Mouse (Mus musculus) c-Kit-positive CD71-positive TER-119-positive erythroid progenitor cells, embryonic 14.5 days (primary cell): Measurements from ENCODE around the gene Cdhr1.
"Not testable (repeated sequence)": the region's sequence is repeated elsewhere in the genome, so short reads cannot be mapped to it uniquely, and the experiment has no call there.

Experiments
- DNase-seq: peaks from one replicate; pipeline ENCODE4 v3.0.0-alpha.2; 2013; ENCODE audit warnings: low spot score

Cdhr1 gene

GRCm38 (mm10) chr14:37097956-37098530 is at the start of gene Cdhr1:
Cdhr1 (minus strand) TSS chr14:37098347.
- no peak for DNase-seq

DNA sequence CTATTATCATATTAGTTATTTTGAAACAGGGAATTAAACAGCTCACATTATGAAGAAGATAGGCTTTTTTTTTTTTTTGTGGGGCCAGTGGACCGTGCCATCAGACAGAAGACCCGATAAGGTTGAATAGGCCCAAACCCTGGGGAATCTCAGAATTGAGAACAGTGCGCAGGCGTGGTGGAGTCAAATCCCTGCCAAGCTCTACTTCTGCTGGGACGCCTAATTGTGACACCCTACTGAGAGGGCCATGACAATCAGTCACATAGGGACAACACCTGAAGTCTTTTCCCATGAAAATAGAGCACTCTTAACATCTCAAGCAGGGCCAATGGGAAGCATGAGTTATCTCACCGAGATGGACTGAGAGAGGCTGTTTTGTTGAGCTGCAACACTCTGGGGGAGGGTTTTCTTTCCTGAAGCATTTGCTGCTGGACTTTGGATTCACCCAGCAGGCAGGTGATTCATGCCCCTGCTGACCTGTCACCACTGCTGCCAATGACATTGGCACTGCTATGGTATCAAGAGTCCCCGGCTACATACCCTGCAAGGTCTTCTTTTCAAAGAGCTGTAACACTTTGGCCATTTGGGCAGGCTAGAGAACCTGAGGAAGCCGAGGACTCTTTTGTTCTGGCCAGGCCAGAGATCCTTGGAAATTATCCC is 41.0 kb upstream of the Cdhr1 start:
- no peak for DNase-seq

DNA sequence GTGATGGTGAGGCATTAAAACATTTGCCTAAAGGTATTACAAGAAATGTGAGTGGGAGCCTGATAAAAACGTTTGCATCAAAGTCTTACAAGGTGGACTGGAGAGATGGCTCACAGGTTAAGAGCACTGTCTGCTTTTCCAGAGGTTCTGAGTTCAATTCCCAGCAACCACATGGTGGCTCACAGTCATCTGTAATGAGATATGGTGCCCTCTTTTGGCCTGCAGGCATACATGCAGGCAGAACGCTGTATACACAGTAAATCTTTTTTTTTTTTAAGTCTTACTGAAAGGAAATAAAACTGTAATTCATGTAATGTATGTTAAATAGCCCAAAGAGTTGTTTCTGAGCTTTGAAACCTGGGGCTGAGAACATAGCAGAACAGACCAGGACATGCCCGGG is 39.4 kb upstream of the Cdhr1 start:
- not testable (repeated sequence) for DNase-seq

GRCm38 (mm10) chr14:37136110-37136509 is 38.0 kb upstream of the Cdhr1 start:
- DNase-seq = no peak

GRCm38 (mm10) chr14:37135671-37136070 is 37.5 kb upstream of the Cdhr1 start:
- DNase-seq = no peak

- peak; percentile 97 for DNase-seq
Measured at GRCm38 (mm10) chr14:37135127-37135593, 37.0 kb upstream of the Cdhr1 start, which contains the start of gene Ghitm. Ghitm (minus strand) TSS chr14:37135272.

GRCm38 (mm10) chr14:37134304-37135126 is 36.4 kb upstream of the Cdhr1 start:
- peak; percentile 41 for DNase-seq

DNA sequence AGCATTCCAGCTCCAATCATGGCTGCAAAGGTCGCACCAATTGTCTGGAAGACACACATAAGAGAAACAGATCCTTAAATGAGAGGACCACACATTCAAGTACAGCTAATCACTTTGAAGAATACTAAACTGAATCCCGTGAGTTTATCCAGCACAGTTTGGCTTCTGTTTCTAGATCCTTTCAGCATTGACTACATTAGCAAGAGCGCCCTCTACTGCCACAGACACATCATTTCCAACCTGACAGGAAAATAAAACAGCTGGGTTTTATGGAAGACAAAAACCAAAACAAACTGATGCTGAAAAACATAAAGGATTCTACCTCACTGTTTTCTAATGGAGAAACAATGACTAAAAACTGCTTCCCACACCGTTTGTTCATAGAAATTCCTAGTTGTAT is 29.5 kb upstream of the Cdhr1 start:
- DNase-seq = peak; percentile 38

DNA sequence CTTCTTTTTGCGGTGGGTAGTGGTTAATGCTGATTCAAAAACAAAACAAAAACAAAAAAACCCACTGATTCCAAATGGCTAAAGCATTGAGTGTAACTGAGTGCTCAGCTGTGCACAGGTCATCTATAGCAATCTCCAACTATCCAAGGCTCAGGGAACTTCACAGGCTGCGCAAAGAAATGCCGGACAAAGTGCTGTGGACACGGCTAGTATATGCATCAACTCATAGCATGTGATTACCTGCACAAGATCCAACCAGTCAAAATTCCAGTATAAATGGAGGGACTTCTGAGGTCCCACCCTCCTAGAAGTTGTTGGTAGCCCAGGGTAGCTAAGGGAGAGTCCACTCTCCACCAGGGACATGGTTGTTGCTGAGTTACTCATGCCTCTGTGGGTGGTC is 21.1 kb upstream of the Cdhr1 start:
- DNase-seq = no peak

DNA sequence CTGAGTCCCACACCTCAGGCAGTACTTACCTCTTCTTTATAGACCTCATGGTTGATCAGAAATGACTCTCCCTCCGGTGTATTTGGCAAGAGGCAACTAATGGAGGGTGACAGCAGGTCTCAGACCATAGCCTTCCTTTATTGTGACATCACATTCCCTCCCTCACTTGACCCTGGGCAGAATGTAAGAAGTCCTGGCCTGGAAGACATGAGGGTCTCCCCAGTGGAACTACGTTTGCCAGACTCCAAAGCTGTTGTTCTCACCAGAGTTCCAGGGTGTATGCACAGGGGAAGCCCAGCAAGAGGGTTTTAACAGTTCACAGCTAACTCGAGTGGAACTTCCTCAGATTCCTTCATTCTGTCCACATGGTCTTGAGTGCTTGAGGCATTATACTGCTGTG is 15.8 kb upstream of the Cdhr1 start, which contains the start of gene 2610528A11Rik:
2610528A11Rik (minus strand) TSS at position 101 of the 400 bp plus-strand sequence.
- DNase-seq = no peak

DNA sequence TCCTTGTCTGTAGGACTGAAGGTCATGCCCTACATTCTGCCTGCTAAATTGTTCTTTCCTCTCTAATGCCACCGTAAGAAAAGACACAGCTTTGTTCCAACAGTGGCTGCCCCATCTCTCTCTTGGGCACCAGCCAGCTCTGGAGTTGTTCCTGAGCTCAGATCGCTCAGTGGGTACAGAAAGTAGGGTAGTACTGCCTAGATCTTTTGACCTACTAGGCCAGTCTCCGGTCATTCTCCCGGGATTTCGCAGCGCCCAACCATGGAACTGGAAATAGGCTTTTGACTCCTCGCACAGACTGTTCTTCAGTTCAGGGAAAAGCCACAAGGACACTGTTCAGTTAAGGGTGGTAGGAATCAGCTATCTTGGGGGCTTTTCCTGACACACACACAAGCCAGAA is 14.8 kb upstream of the Cdhr1 start:
- no peak for DNase-seq

DNA sequence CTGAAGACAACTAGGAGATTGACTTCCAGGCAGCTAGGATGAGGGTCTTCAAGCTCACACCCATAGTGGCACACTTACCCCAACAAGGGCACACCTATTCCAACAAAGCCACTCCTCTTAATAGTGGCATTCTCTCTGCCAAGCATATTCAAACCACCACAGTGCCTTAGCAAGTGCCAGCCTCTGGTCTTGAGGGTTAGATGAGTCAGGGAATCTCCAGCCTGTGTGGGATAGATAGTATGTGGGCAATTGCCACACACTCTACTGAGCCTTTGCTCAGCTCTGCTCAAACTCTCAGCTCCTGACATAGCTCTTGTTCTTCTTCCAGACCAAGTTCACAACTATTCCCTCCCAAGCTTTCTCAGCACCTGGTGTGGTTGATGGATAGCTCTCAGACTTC is 13.2 kb upstream of the Cdhr1 start:
- no peak for DNase-seq

- DNase-seq = no peak
Measured at GRCm38 (mm10) chr14:37110456-37110855, 12.3 kb upstream of the Cdhr1 start.

DNA sequence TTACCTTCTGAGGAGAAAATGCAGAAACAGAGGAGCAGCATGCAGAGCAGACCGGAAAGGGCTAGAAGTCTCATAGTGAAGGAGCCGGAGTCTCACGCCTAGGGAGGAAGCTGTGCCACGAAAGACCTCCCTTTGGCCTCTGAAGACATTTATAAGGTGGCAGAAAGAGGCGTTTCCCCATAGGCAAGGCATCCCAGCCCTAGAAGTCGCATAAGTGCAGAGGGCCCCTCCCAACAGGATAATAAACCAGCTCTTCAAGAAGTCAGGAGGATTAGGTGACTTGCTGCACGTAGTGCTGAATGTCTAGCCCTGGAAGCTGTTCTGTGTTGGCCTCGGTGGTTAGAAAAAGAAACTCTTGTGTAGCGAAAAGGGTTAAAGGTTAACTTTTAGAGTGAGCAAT is 11.8 kb upstream of the Cdhr1 start:
- DNase-seq = no peak

DNA sequence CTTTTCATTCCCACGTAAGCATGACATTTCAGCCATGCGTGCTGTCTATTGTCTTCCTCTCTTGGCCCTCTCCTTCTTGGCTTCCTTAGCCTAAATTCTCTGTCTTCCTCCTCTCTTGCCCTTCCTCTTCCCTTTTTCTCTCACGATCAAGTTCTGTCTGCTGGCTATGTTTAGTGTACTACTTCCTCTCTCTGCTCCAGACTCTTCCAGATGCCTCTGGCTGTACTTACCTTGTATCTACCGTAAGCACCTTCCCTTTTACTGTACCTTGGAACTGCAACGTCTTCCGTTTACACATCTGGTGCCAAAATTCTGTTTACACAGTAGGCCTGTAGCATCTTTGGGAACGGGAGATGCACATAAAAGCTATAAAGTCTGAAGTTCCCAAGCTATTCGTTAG is 11.3 kb upstream of the Cdhr1 start:
- no peak for DNase-seq

- no peak for DNase-seq
Measured at GRCm38 (mm10) chr14:37105846-37106245, 7.7 kb upstream of the Cdhr1 start.

DNA sequence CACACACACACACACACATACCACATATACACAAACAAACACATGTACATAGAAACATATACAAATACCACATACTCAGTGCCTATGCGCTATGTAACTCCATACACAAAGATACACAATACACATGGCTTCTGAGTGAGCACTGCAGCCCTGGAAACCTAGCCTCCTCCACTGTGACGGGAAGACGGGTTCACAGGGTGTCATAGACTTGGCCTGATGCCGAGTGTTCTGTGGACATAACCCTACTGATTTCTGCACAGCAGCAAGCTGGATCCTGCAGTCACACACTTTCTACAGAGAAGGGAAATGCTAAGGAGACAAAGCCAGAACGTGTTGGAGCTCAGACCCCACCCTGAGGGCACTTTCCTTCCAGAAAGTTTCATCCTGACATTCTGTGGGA is 6.6 kb upstream of the Cdhr1 start:
- DNase-seq = no peak

DNA sequence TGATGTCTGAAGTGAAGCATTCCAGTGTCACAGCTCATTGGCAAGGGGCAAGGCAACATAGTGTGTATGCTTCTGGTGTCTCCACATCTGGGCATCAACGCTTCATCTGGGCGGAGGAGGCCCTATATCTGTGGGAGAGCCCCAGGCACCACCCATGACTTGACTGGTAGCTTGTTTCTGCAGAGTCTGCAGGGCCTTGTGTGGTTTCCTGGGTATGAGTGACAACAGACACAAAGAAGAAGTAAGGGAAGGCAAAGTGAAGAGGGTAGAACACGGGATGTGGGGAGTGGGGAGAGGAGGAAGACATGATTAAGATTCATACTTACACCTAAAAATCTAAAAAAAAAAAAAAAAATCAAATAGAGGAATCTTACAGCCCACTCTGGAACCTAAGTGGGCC is 4.3 kb upstream of the Cdhr1 start:
- no peak for DNase-seq

- DNase-seq = no peak
Measured at GRCm38 (mm10) chr14:37101531-37101930, 3.4 kb upstream of the Cdhr1 start.

DNA sequence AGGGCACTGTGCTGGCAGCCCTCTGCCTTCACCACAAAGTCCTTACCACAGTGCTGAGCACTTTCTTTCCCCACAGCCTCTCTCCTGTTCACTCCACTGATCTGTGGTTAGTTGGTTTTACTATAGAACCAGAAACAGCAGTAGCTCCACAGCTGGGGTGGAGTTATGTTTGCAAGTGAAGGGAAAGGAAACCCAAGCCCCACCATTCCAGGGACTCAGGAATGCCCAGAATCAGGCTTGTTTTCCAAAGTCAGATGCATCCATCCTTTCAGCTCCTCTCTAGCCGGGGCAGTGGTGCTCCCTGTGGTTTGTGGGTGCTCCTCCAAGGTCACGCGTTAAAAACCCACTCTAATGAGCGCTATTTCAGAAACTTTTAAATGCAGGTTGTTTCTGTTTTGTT is 2.6 kb downstream of the Cdhr1 start:
- no peak for DNase-seq

DNA sequence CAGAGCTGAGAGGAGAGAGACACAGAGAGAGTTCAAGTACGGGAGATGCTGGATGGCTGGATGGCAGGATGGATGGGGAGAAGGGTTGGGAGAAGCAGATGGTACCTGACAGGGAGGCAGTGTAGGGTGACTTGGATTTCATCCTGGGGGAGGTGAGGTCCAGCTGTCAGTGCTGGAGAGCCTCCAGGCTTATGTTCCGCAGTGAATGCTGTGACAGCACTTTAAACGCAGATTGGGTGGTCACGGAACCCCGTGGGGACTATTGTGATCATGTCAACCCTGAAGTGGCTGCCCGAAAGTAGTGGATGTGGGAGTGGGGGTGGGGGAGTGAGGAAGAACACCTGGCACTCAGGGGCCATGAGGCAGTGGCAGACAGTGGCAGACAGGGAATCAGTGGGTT is 3.7 kb downstream of the Cdhr1 start:
- no peak for DNase-seq

DNA sequence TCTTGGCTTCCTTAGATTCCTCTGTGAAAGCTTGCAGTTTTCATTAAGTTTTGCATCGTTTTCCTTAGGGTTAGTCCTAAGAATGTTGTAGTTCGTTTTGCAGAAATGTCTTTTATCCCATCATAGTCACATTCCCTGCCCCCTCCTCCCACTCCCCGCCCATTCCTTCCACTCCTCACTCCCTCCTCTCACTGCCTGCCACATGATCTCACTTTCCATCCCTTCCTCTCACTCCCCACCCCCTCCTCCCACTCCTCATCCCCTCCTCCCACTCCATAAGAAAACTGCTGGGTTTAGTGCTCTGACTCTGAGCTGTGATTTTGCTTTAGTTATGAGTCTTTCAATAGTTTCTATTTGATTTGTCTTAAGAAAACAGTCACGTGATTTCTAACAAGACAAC is 14.4 kb downstream of the Cdhr1 start:
- DNase-seq = no peak

DNA sequence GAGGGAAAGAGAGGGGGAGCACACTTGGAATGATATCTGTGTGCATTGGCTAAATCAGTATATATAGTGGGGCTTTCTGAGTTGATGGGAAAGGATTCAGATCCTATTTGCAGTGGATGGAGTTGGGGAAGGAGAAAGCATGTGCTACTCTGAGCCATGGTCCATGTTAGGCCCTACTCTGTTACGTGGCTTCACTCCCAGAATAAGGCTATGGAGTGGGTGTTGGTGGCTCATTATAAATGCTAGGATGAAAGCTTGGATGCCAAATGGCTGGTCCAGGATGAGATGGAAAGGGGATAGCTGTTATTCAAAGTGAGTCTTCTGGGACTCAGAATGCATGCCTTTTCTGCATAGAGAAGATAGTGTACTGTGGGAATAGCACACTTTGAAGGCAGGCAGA is 17.4 kb downstream of the Cdhr1 start:
- DNase-seq = no peak
